ENCODE assay signal across 9 mouse cellular contexts in the genomic region with DNA sequence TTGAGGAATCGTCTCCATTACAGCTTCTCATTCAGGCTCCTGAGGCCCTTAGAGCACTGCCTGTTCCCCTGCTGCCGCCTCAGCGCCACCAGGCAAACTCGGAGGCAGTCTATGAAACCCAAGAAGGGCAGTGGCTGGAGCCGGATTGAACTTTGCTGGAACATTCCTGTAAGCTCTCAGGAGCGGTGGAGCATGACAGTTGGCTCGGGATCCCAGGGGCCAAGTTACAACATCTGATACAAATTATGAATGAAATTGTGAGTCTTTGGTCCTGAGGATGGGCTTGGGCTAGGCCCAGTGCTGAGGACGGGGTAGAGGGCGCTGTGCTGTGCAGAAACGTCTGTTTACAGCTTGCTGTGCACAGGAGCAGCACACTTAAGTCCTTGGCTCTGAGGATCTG. TPM values are rescaled to one million over a fixed set of nuclear protein-coding genes. Genes with fewer than 3 reads are reported as not detected.
DNase-seq lines count a peak whose midpoint lies in the region; ATAC-seq and TF ChIP-seq lines count a peak whose summit lies in the region.
"Had no signal": no experiment of that assay in that cellular context is flagged by ENCODE, and none has a peak within 500 bp of the region (broad histone marks: within the 10 kb centered on the region; RNA-seq: fewer than 3 reads in every experiment).

No protein-coding gene starts in this region.

- no peak overlapping the region for H3K4me3 ChIP-seq in embryonic fibroblast, embryonic 13.5 days (ENCODE audit: insufficient read depth, low read length)
- H3K4me3 ChIP-seq in kidney, embryonic 16.5 days (ENCODE audit: low read length): no peak overlapping the region
- H3K4me3 ChIP-seq: midbrain, embryonic 13.5 days had no signal

- no peak overlapping the region for H3K9ac ChIP-seq in kidney, embryonic 16.5 days (replicated peaks; ENCODE audit: low read length)
- H3K9ac ChIP-seq: midbrain, embryonic 13.5 days had no signal

- peak; percentile 9; the same call in 1 of the 2 replicates for ATAC-seq in kidney, embryonic 16.5 days (ENCODE audit: low FRiP score, low TSS enrichment)
- ATAC-seq: midbrain, embryonic 13.5 days had no signal

- peaks cover 9% of the 10 kb centered on the region for H3K4me1 ChIP-seq in embryonic fibroblast, embryonic 13.5 days (ENCODE audit: control insufficient read depth, insufficient read depth, low read length)
- peaks cover 31% of the 10 kb centered on the region for H3K4me1 ChIP-seq in kidney, embryonic 16.5 days (ENCODE audit: insufficient read depth, low read length)

- peak; percentile 11 for DNase-seq in cerebellum, adult 11-12 months
- DNase-seq in cerebellum, postnatal 36 days: no peak
- DNase-seq in 3T3-L1 (ENCODE audit: low read depth, low spot score): peak; percentile 65
- no peak for DNase-seq in left cerebral cortex, postnatal 4 days
- DNase-seq in lung, postnatal 4 days: no peak
- no peak for DNase-seq in T-cell, adult 2 months (ENCODE audit: low spot score)

- H3K27ac ChIP-seq in embryonic fibroblast, embryonic 13.5 days (ENCODE audit: insufficient read depth, low read length): peak overlapping the region; percentile 52
- peak overlapping the region; percentile 58 for H3K27ac ChIP-seq in kidney, embryonic 16.5 days (ENCODE audit: low read length)
- H3K27ac ChIP-seq: midbrain, embryonic 13.5 days had no signal

- no peak for TF ChIP-seq POLR2A in embryonic fibroblast, embryonic 13.5 days (IDR thresholded peaks at IDR 0.05; ENCODE audit: low read depth, low read length)

- no peaks in the 10 kb centered on the region for H3K27me3 ChIP-seq in kidney, embryonic 16.5 days (ENCODE audit: insufficient read depth, low read length)
- H3K27me3 ChIP-seq: midbrain, embryonic 13.5 days had no signal

- H3K9me3 ChIP-seq in kidney, embryonic 16.5 days (ENCODE audit: low read length): no peaks in the 10 kb centered on the region
- H3K9me3 ChIP-seq: midbrain, embryonic 13.5 days had no signal

- H3K36me3 ChIP-seq in kidney, embryonic 16.5 days (ENCODE audit: insufficient read depth, low read length): peaks cover 33% of the 10 kb centered on the region

- WGBS in kidney, embryonic 16.5 days: 25% methylated on average over 10 of the region's 10 CpGs

- H3K4me2 ChIP-seq in kidney, embryonic 16.5 days (replicated peaks; ENCODE audit: low read depth, low read length): no peak overlapping the region
- H3K4me2 ChIP-seq: midbrain, embryonic 13.5 days had no signal

- TF ChIP-seq CTCF in embryonic fibroblast, embryonic 13.5 days (IDR thresholded peaks at IDR 0.05; ENCODE audit: borderline replicate concordance, insufficient read depth, low read length): peak; percentile 80

- intact Hi-C loops in left cerebral cortex, postnatal 4 days (cut with DNase I): no loop called here

RNA-seq across cellular contexts. Expression of gene Adprhl2, which starts 7.1 kb away (rescaled TPM):
- polyA plus RNA-seq in embryonic fibroblast, embryonic 13.5 days (2011; ENCODE audit: insufficient read length, low read depth, missing spikeins): 15.9 and 16.7 TPM in 2 replicates
- polyA plus RNA-seq in kidney, embryonic 16.5 days (2015; fragmentation: Nextera tagmentation; extraction: Ambion mirVana): 85.3 and 91.6 TPM in 2 replicates
- total RNA-seq in left cerebral cortex, postnatal 4 days (2021): 10 to 100 TPM; 37.8 to 39.5 TPM

RNA-seq across cellular contexts. Expression of gene Tekt2, which starts 11.1 kb away (rescaled TPM):
- polyA plus RNA-seq in embryonic fibroblast, embryonic 13.5 days (2011; ENCODE audit: insufficient read length, low read depth, missing spikeins): 3.1 and 3.9 TPM in 2 replicates
- polyA plus RNA-seq in kidney, embryonic 16.5 days (2015; fragmentation: Nextera tagmentation; extraction: Ambion mirVana): 3.9 and 5.5 TPM in 2 replicates
- total RNA-seq in left cerebral cortex, postnatal 4 days (2021): 1 to 10 TPM; 3.5 to 5.1 TPM

RNA-seq across cellular contexts. Expression of gene Col8a2, which starts 27.8 kb away (rescaled TPM):
- polyA plus RNA-seq in embryonic fibroblast, embryonic 13.5 days (2011; ENCODE audit: insufficient read length, low read depth, missing spikeins): 7.7 and 40.4 TPM in 2 replicates
- 11.1 and 11.4 TPM in 2 replicates for polyA plus RNA-seq in kidney, embryonic 16.5 days (2015; fragmentation: Nextera tagmentation; extraction: Ambion mirVana)
- total RNA-seq in left cerebral cortex, postnatal 4 days (2021): 1 to 10 TPM; 2.2 to 3.4 TPM

RNA-seq across cellular contexts. Expression of gene Trappc3, which starts 52.3 kb away (rescaled TPM):
- 96.6 and 102 TPM in 2 replicates for polyA plus RNA-seq in embryonic fibroblast, embryonic 13.5 days (2011; ENCODE audit: insufficient read length, low read depth, missing spikeins)
- polyA plus RNA-seq in kidney, embryonic 16.5 days (2015; fragmentation: Nextera tagmentation; extraction: Ambion mirVana): 113 and 120 TPM in 2 replicates
- 100 to 1,000 TPM; 102 to 105 TPM for total RNA-seq in left cerebral cortex, postnatal 4 days (2021)

RNA-seq across cellular contexts. Expression of gene Map7d1, which starts 58.2 kb away (rescaled TPM):
- polyA plus RNA-seq in embryonic fibroblast, embryonic 13.5 days (2011; ENCODE audit: insufficient read length, low read depth, missing spikeins): 83.0 and 98.9 TPM in 2 replicates
- polyA plus RNA-seq in kidney, embryonic 16.5 days (2015; fragmentation: Nextera tagmentation; extraction: Ambion mirVana): 31.5 and 32.2 TPM in 2 replicates
- total RNA-seq in left cerebral cortex, postnatal 4 days (2021): 100 to 1,000 TPM; 211 to 214 TPM

Comparison
In these comparisons a context has a peak if more than half of its experiments do, and no peak if none do; other contexts are left out.
1. DNase-seq: peak in cerebellum, adult 11-12 months (single experiment) and 3T3-L1 (single experiment); none in cerebellum, postnatal 36 days (0 of 2), left cerebral cortex, postnatal 4 days (single experiment), lung, postnatal 4 days (0 of 2) and T-cell, adult 2 months (single experiment).